Mouse (Mus musculus) forebrain, embryonic 12.5 days (tissue): ENCODE measurements around the gene Cnot11. TPM values are rescaled to one million over a fixed set of nuclear protein-coding genes. Genes with fewer than 3 reads are reported as not detected.

ENCODE experiments used
- ATAC-seq: fragments of 200-750 bp; cut with Nextera tagmentation; 2 replicates; pipeline ENCODE4 v1.8.0; 2017; ENCODE audit warnings: moderate TSS enrichment; ENCODE audit not compliant: low FRiP score
- H3K27ac ChIP-seq: fragments of 300-500 bp; sonication (generic); 2 replicates; pipeline ENCODE4 v1.5.1; 2016; ENCODE audit warnings: mild to moderate bottlenecking
- H3K27me3 ChIP-seq: fragments of 300-500 bp; sonication (generic); 2 replicates; pipeline ENCODE4 v1.6.1; 2016; ENCODE audit warnings: mild to moderate bottlenecking
- H3K36me3 ChIP-seq: fragments of 300-500 bp; sonication (generic); replicated peaks from 2 replicates; pipeline ENCODE4 v1.6.1; 2016; ENCODE audit warnings: mild to moderate bottlenecking
- H3K4me1 ChIP-seq: fragments of 300-500 bp; sonication (generic); 2 replicates; pipeline ENCODE4 v1.6.1; 2016
- H3K4me2 ChIP-seq: fragments of 300-500 bp; sonication (generic); 2 replicates; pipeline ENCODE4 v1.6.1; 2016; ENCODE audit warnings: mild to moderate bottlenecking, moderate library complexity
- H3K4me3 ChIP-seq: fragments of 300-500 bp; sonication (generic); replicated peaks from 2 replicates; pipeline ENCODE4 v1.5.1; 2016; ENCODE audit warnings: mild to moderate bottlenecking
- H3K9ac ChIP-seq: fragments of 300-500 bp; sonication (generic); 2 replicates; pipeline ENCODE4 v1.6.1; 2016; ENCODE audit warnings: mild to moderate bottlenecking
- H3K9me3 ChIP-seq: fragments of 300-500 bp; sonication (generic); 2 replicates; pipeline ENCODE4 v1.6.1; 2016
- WGBS: fragments of 180-500 bp; shearing (Covaris S2); methylation state at CpG from one replicate; pipeline ENCODE4 v1.1.7; 2016; 5-methylcytosine and 5-hydroxymethylcytosine counted together
- polyA plus RNA-seq: library from polyadenylated mRNA; unstranded; fragments of >200 nt; fragmentation: Nextera tagmentation; extraction: Ambion mirVana; gene quantifications from 2 replicates; pipeline ENCODE4 v1.2.1, GENCODE M21; 2016

The Cnot11 gene
- polyA plus RNA-seq, 1 experiment from 2014 or later = 24.1 TPM

GRCm38 (mm10) chr1:39515303-39515991 is 19.3 kb upstream of the Cnot11 start:
- WGBS = 80% methylated on average over 10 of the region's 10 CpGs
- Histone ChIP-seq H3K9me3 (no peaks in the 10 kb centered on the region), H3K27ac (no peak overlapping the region), H3K4me1 (no peaks in the 10 kb centered on the region), H3K27me3 (no peaks in the 10 kb centered on the region), H3K36me3 (no peaks in the 10 kb centered on the region), H3K4me3 (no peak overlapping the region), H3K4me2 (no peak overlapping the region), H3K9ac (no peak overlapping the region)
- no peak for ATAC-seq

DNA sequence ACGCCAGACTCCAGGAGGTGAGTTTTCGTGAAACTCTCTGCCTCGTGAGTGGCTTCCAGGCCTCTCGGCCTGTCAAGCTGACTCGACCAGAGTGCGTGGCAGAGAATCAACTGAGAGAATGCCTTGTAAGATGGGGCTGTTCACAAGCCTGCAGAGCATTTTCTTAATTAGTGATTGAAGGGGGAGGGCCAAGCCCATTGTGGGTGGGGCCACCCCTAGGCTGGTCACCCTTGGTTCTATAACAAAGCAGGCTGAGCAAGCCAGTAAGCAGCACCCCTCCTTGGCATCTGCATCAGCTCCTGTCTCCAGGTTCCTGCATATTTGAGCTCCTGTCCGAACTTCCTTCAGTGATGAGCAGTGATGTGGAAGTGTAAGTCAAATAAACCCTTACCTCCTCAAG is 13.5 kb upstream of the Cnot11 start:
- 96% methylated on average over 7 of the region's 7 CpGs for WGBS
- no peak overlapping the region for H3K27ac ChIP-seq
- H3K4me3 ChIP-seq = no peak overlapping the region
- no peaks in the 10 kb centered on the region for H3K27me3 ChIP-seq
- H3K9ac ChIP-seq = no peak overlapping the region
- no peaks in the 10 kb centered on the region for H3K9me3 ChIP-seq
- no peaks in the 10 kb centered on the region for H3K36me3 ChIP-seq
- no peaks in the 10 kb centered on the region for H3K4me1 ChIP-seq
- no peak for ATAC-seq
- H3K4me2 ChIP-seq = no peak overlapping the region

GRCm38 (mm10) chr1:39522519-39522918 is 12.3 kb upstream of the Cnot11 start:
- Histone ChIP-seq H3K27me3 (no peaks in the 10 kb centered on the region), H3K4me1 (no peaks in the 10 kb centered on the region), H3K9me3 (no peaks in the 10 kb centered on the region), H3K36me3 (no peaks in the 10 kb centered on the region), H3K4me2 (no peak overlapping the region), H3K27ac (no peak overlapping the region), H3K9ac (no peak overlapping the region), H3K4me3 (no peak overlapping the region)
- no peak for ATAC-seq
- WGBS = 26% methylated on average over 5 of the region's 5 CpGs

DNA sequence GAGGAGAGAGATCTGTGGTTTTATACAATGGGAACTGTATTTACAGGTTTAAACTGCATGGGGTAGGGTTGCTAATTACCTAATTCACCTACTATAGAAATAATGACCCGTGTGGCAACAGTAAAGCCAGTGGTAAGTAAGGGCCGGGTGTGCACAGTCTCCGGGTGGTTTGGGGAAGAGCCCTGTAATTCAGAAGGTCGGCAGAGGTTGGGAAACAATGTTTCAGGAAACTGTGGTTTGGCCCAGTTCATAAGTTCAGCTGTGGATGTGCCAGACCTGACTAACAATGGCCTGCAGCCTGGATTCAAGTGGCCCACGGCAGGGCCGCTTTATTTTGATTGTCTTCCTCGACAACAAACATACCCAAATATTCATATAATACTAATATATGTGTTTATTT is 9.0 kb upstream of the Cnot11 start:
- Histone ChIP-seq H3K27ac (no peak overlapping the region), H3K4me1 (no peaks in the 10 kb centered on the region), H3K9me3 (no peaks in the 10 kb centered on the region), H3K27me3 (no peaks in the 10 kb centered on the region), H3K36me3 (no peaks in the 10 kb centered on the region), H3K4me3 (no peak overlapping the region), H3K9ac (no peak overlapping the region), H3K4me2 (no peak overlapping the region)
- WGBS = 85% methylated on average over 7 of the region's 7 CpGs
- no peak for ATAC-seq

DNA sequence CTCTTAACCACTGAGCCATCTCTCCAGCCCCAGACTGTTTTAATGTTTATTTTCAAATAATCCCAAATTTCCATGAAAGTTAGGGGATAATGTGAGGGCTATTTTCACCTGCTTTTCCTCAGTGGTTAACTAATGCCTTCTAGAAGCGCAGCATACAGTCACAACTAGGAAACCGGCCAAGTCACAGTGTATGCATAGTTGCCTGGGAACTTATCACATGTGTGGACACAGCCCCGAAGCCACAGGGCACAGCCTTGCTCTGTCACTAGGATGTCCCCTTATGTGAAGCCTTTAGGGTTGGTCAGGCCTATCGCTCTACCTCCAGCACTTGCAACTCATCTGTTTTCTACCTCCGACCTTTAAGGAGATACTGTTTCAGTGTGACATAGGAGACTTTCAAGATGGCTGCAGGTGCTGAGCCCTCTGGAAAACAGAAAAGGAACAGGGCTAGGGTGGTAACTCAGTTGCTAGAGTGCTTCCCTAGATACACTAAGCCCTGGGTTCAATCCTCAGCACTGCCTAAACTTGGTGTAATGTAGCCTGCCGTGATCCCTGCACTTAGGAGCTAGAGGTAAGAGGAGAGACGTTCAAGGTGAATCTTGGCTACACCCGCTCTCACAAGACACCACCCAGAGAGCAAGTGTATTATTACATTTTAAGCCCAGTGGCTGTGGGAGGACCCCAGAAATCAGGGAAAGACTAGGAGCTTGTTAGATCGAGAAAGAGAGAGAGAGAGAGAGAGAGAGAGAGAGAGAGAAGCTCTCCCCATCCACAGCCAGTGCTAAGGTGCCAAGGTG is 8.2 kb upstream of the Cnot11 start:
- Histone ChIP-seq H3K36me3 (no peaks in the 10 kb centered on the region), H3K4me1 (no peaks in the 10 kb centered on the region), H3K27ac (no peak overlapping the region), H3K9ac (no peak overlapping the region), H3K9me3 (no peaks in the 10 kb centered on the region), H3K4me3 (no peak overlapping the region), H3K4me2 (no peak overlapping the region), H3K27me3 (no peaks in the 10 kb centered on the region)
- ATAC-seq = no peak
- WGBS = 87% methylated on average over 9 of the region's 9 CpGs

DNA sequence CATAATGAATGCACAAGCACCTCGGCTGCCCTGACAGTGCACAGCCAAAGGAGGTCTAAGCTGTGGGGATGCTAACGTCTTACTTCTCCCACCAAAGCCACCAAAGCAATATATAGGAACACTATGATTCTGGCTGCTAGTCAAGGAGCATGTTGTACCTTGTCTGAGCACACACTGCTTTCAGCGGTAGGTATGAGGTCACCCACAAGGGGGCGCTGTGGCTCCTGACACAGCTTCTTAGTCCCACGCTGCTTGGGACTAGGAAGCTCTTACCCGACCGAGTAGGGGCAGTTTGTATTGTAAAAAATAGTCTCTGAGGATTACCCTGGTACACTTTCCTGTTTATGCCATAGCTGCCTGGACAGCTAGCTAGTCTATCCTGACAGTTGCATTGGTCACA is 7.4 kb upstream of the Cnot11 start:
- Histone ChIP-seq H3K9ac (no peak overlapping the region), H3K4me2 (no peak overlapping the region), H3K36me3 (no peaks in the 10 kb centered on the region), H3K9me3 (no peaks in the 10 kb centered on the region), H3K4me3 (no peak overlapping the region), H3K27me3 (no peaks in the 10 kb centered on the region), H3K27ac (no peak overlapping the region), H3K4me1 (no peaks in the 10 kb centered on the region)
- ATAC-seq = no peak
- 12% methylated on average over 7 of the region's 7 CpGs for WGBS

GRCm38 (mm10) chr1:39528319-39528718 is 6.5 kb upstream of the Cnot11 start:
- H3K4me1 ChIP-seq = no peaks in the 10 kb centered on the region
- H3K4me2 ChIP-seq = no peak overlapping the region
- WGBS = 36% methylated on average over 6 of the region's 6 CpGs
- H3K27me3 ChIP-seq = no peaks in the 10 kb centered on the region
- H3K9ac ChIP-seq = no peak overlapping the region
- no peak for ATAC-seq
- H3K9me3 ChIP-seq = no peaks in the 10 kb centered on the region
- H3K4me3 ChIP-seq = no peak overlapping the region
- H3K27ac ChIP-seq = no peak overlapping the region
- no peaks in the 10 kb centered on the region for H3K36me3 ChIP-seq

GRCm38 (mm10) chr1:39530258-39530943 is 4.4 kb upstream of the Cnot11 start:
- no peak overlapping the region for H3K4me3 ChIP-seq
- no peaks in the 10 kb centered on the region for H3K36me3 ChIP-seq
- no peaks in the 10 kb centered on the region for H3K9me3 ChIP-seq
- H3K4me2 ChIP-seq = no peak overlapping the region
- no peak; the same call in 1 of the 2 replicates for ATAC-seq
- H3K9ac ChIP-seq = no peak overlapping the region
- H3K27ac ChIP-seq = no peak overlapping the region
- no peaks in the 10 kb centered on the region; the same call in 1 of the 2 replicates for H3K4me1 ChIP-seq
- no peaks in the 10 kb centered on the region for H3K27me3 ChIP-seq
- 36% methylated on average over 13 of the region's 13 CpGs for WGBS

- H3K27me3 ChIP-seq = no peaks in the 10 kb centered on the region
- 66% methylated on average over 4 of the region's 4 CpGs for WGBS
- no peaks in the 10 kb centered on the region for H3K9me3 ChIP-seq
- no peaks in the 10 kb centered on the region; the same call in 1 of the 2 replicates for H3K4me1 ChIP-seq
- H3K36me3 ChIP-seq = no peaks in the 10 kb centered on the region
- no peak overlapping the region for H3K9ac ChIP-seq
- H3K27ac ChIP-seq = no peak overlapping the region
- H3K4me2 ChIP-seq = no peak overlapping the region
- no peak overlapping the region for H3K4me3 ChIP-seq
- ATAC-seq = no peak
Measured at GRCm38 (mm10) chr1:39531036-39531435, 3.8 kb upstream of the Cnot11 start.

DNA sequence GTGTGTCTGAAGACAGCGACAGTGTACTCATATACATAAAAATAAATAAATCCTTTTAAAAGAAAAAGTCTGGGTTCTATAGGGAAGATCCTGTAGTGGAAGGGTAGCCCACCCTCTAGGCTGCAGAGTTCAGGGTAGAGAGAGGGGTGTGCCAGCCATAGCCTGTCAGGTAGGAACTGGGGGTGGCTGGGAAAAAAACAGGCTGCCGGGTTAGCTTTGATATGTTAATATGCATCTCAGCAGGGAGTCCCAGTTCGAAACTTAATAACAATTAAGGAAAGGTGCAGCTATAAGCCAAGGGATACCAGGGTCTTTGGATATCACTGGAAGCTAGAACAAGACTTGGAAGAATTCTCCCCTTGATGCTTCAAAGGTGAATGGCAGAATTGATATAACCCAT is 875 bp upstream of the Cnot11 start:
- Histone ChIP-seq H3K9me3 (no peaks in the 10 kb centered on the region), H3K27me3 (no peaks in the 10 kb centered on the region), H3K9ac (no peak overlapping the region), H3K4me2 (no peak overlapping the region), H3K4me3 (no peak overlapping the region), H3K27ac (no peak overlapping the region), H3K36me3 (peaks cover 10% of the 10 kb centered on the region), H3K4me1 (peaks cover 13% of the 10 kb centered on the region)
- 24% methylated on average over 3 of the region's 3 CpGs for WGBS
- no peak for ATAC-seq

- Histone ChIP-seq H3K4me3 (peak overlapping the region; percentile 97), H3K4me1 (peaks cover 13% of the 10 kb centered on the region), H3K27ac (peak overlapping the region; percentile 94), H3K27me3 (no peaks in the 10 kb centered on the region), H3K36me3 (peaks cover 28% of the 10 kb centered on the region), H3K9ac (peak overlapping the region; percentile 98), H3K9me3 (peaks cover 5% of the 10 kb centered on the region; the same call in 1 of the 2 replicates), H3K4me2 (peak overlapping the region; percentile 90)
- ATAC-seq = peak; percentile 95
- WGBS = under 1% methylated on average over 84 of the region's 100 CpGs
Measured at GRCm38 (mm10) chr1:39535515-39536311, 921 bp downstream of the Cnot11 start.

DNA sequence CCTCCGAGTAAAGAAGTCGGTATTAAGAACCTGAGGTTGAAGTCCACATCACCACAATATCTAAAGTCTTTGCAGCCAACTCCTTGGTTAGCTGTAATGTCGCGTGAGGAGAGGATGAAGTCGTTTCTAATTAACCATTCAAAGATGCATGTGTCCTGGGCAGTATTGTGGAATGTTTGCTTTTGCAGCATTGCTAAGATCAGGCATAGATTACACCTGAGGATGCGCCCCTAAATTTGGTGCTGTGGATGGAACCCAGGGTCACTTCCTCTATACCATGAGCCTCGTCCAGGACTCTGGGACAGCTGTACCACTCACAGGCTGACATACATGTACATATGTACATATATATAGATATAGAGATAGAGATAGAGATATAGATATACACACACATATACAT is 1.9 kb downstream of the Cnot11 start:
- H3K27ac ChIP-seq = no peak overlapping the region
- peaks cover 13% of the 10 kb centered on the region for H3K4me1 ChIP-seq
- no peak for ATAC-seq
- peak overlapping the region; percentile 97 for H3K4me3 ChIP-seq
- peaks cover 7% of the 10 kb centered on the region; the same call in 1 of the 2 replicates for H3K9me3 ChIP-seq
- WGBS = 36% methylated on average over 7 of the region's 7 CpGs
- H3K27me3 ChIP-seq = no peaks in the 10 kb centered on the region
- H3K9ac ChIP-seq = peak overlapping the region; percentile 98
- H3K36me3 ChIP-seq = peaks cover 33% of the 10 kb centered on the region
- H3K4me2 ChIP-seq = peak overlapping the region; percentile 90
